Mouse (Mus musculus) liver, embryonic 13.5 days (tissue): ENCODE results near the gene Olfr286. TPM values are rescaled to one million over a fixed set of nuclear protein-coding genes. Genes with fewer than 3 reads are reported as not detected.

Experiments
- ATAC-seq: fragments of 200-750 bp; cut with Nextera tagmentation; 2 replicates; pipeline ENCODE4 v1.8.0; 2017; ENCODE audit warnings: low read depth, mild to moderate bottlenecking, moderate number of reproducible peaks, moderate library complexity
- DNase-seq: peaks from one replicate; pipeline ENCODE4 v3.0.0; 2022
- H3K27ac ChIP-seq: fragments of 300-500 bp; sonication (generic); 2 replicates; pipeline ENCODE4 v1.5.1; 2015; ENCODE audit warnings: moderate library complexity, mild to moderate bottlenecking, inconsistent platforms
- H3K27me3 ChIP-seq: fragments of 300-500 bp; sonication (generic); 2 replicates; pipeline ENCODE4 v1.6.1; 2015; ENCODE audit warnings: mild to moderate bottlenecking, inconsistent platforms
- H3K36me3 ChIP-seq: fragments of 300-500 bp; sonication (generic); 2 replicates; pipeline ENCODE4 v1.6.1; 2015; ENCODE audit warnings: mild to moderate bottlenecking, inconsistent platforms
- H3K4me1 ChIP-seq: fragments of 300-500 bp; sonication (generic); replicated peaks from 2 replicates; pipeline ENCODE4 v1.6.1; 2015; ENCODE audit warnings: inconsistent platforms
- H3K4me2 ChIP-seq: fragments of 300-500 bp; sonication (generic); 2 replicates; pipeline ENCODE4 v1.6.1; 2015; ENCODE audit warnings: inconsistent platforms, mild to moderate bottlenecking, moderate library complexity
- H3K4me3 ChIP-seq: fragments of 300-500 bp; sonication (generic); replicated peaks from 2 replicates; pipeline ENCODE4 v1.5.1; 2015; ENCODE audit warnings: mild to moderate bottlenecking, inconsistent platforms
- H3K9ac ChIP-seq: fragments of 300-500 bp; sonication (generic); 2 replicates; pipeline ENCODE4 v1.6.1; 2015; ENCODE audit warnings: mild to moderate bottlenecking, inconsistent platforms
- H3K9me3 ChIP-seq: fragments of 300-500 bp; sonication (generic); replicated peaks from 2 replicates; pipeline ENCODE4 v1.6.1; 2016; ENCODE audit warnings: inconsistent platforms
- WGBS: fragments of 180-500 bp; shearing (Covaris S2); methylation state at CpG from one replicate; pipeline ENCODE4 v1.1.7; 2015; ENCODE audit not compliant: insufficient replicate concordance; 5-methylcytosine and 5-hydroxymethylcytosine counted together
- polyA plus RNA-seq: library from polyadenylated mRNA; unstranded; fragments of >200 nt; fragmentation: Nextera tagmentation; extraction: Ambion mirVana; gene quantifications from 2 replicates; pipeline ENCODE4 v1.2.1, GENCODE M21; 2015

Gene Olfr286
- polyA plus RNA-seq, 1 experiment from 2014 or later, result not detected

- H3K27me3 ChIP-seq, result no peaks in the 10 kb centered on the region
- ATAC-seq (no peak), DNase-seq (no peak)
- H3K9me3 ChIP-seq, result no peaks in the 10 kb centered on the region
- H3K4me1 ChIP-seq, result no peaks in the 10 kb centered on the region
- H3K9ac ChIP-seq, result no peak within 1 kb of the TSS
- WGBS, result 45% methylated on average over 3 of the region's 3 CpGs
- no peak within 1 kb of the TSS for H3K4me3 ChIP-seq
- H3K4me2 ChIP-seq, result no peak within 1 kb of the TSS
- H3K36me3 ChIP-seq, result no peaks in the 10 kb centered on the region
- no peak within 1 kb of the TSS for H3K27ac ChIP-seq
These were observed 38.8 kb downstream of the Olfr286 start, which contains the start of gene Olfr288 for GRCm38 (mm10) chr15:98195442-98195841. Olfr288 (minus strand) TSS chr15:98195542.

GRCm38 (mm10) chr15:98184456-98184855, 49.8 kb downstream of the Olfr286 start:
- H3K4me2 ChIP-seq, result no peak overlapping the region
- ATAC-seq, result no peak

GRCm38 (mm10) chr15:98181856-98182570, 52.2 kb downstream of the Olfr286 start:
- DNase-seq, result no peak
- no peaks in the 10 kb centered on the region for H3K9me3 ChIP-seq

More at GRCm38 (mm10) chr15:98184456-98184855, 49.8 kb downstream of the Olfr286 start:
- Histone ChIP-seq H3K36me3 (no peaks in the 10 kb centered on the region), H3K9ac (no peak overlapping the region), H3K27ac (no peak overlapping the region), H3K27me3 (peaks cover 16% of the 10 kb centered on the region), H3K4me1 (peaks cover 13% of the 10 kb centered on the region), H3K9me3 (no peaks in the 10 kb centered on the region), H3K4me3 (no peak overlapping the region)
- DNase-seq, result no peak
- WGBS, result 56% methylated on average over 4 of the region's 4 CpGs

DNA sequence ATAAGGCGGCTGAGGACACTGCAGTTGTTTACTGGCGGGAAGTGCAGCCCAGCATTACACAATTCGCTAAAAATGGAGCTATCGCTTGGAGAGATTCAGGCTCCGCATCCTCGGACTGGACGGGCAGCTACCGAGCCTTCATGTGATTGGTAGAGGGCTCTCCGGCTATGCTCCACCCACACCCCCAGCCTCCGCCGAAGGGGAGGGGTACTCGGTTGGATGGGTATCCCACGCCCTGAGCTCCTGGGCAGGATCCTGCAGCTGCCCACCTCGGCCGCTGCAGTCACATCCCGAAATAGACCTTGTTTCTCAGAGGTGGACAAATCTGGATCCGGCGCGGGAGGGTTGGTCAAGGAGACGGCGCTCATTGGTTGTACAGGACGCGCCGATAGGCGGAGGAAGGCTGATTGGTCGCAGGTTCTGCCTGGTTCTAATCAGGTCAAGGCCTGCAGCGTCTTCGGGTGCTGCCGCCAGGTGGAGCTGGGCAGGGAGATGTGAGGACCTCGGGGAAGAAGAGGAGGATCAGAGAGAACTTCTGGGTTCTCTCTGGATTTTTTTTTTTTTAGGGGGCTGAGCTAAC, 53.0 kb downstream of the Olfr286 start:
- ATAC-seq (peak; percentile 96), DNase-seq (peak; percentile 70)
- Histone ChIP-seq H3K27ac (no peak overlapping the region), H3K9ac (no peak overlapping the region), H3K4me3 (peak overlapping the region; percentile 57), H3K36me3 (no peaks in the 10 kb centered on the region), H3K4me2 (peak overlapping the region; percentile 67), H3K4me1 (peaks cover 13% of the 10 kb centered on the region), H3K9me3 (no peaks in the 10 kb centered on the region), H3K27me3 (peaks cover 29% of the 10 kb centered on the region)
- WGBS, result under 1% methylated on average over 30 of the region's 30 CpGs

More at GRCm38 (mm10) chr15:98181856-98182570, 52.2 kb downstream of the Olfr286 start:
- Histone ChIP-seq H3K9ac (no peak overlapping the region), H3K4me1 (peaks cover 13% of the 10 kb centered on the region), H3K27me3 (peaks cover 23% of the 10 kb centered on the region), H3K4me3 (no peak overlapping the region), H3K4me2 (no peak overlapping the region), H3K27ac (no peak overlapping the region), H3K36me3 (no peaks in the 10 kb centered on the region)
- 65% methylated on average over 12 of the region's 12 CpGs for WGBS
- ATAC-seq, result no peak

GRCm38 (mm10) chr15:98180567-98181131, 53.6 kb downstream of the Olfr286 start:
- Histone ChIP-seq H3K9me3 (no peaks in the 10 kb centered on the region), H3K4me2 (peak overlapping the region; percentile 67), H3K36me3 (no peaks in the 10 kb centered on the region), H3K4me3 (peak overlapping the region; percentile 57), H3K27me3 (peaks cover 34% of the 10 kb centered on the region), H3K9ac (no peak overlapping the region), H3K4me1 (peaks cover 13% of the 10 kb centered on the region), H3K27ac (no peak overlapping the region)
- no peak for DNase-seq
- no peak for ATAC-seq
- 10% methylated on average over 26 of the region's 26 CpGs for WGBS

DNA sequence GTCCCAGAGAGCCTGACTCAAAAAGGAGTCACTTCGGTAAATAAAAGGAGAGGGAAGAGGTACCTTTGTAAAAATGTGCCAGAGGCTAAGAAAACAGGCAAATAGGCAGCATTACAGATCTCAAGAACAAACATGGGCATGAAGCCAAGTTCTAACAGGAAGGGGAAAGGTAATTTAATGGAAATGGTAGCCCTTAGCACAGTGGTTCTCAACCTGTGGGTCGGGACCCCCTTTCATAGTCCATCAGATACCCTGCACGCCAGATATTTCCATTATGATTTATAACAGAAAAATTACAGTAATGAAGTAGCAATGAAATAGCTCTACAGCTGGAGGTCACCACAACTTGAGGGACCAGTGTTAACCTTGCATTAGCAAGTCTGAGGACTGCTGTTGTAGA, 56.9 kb downstream of the Olfr286 start:
- Histone ChIP-seq H3K4me2 (no peak overlapping the region), H3K9me3 (no peaks in the 10 kb centered on the region), H3K27ac (no peak overlapping the region), H3K27me3 (peaks cover 55% of the 10 kb centered on the region), H3K9ac (no peak overlapping the region), H3K36me3 (no peaks in the 10 kb centered on the region), H3K4me3 (no peak overlapping the region), H3K4me1 (peaks cover 13% of the 10 kb centered on the region)
- no peak for ATAC-seq
- 47% methylated on average over 3 of the region's 3 CpGs for WGBS
- DNase-seq, result no peak

Other genes starting within 250 kb of the Olfr286 start
- gene Col2a1, start 229.8 kb downstream of the Olfr286 start, polyA plus RNA-seq, result 0.27 and 0.28 TPM in 2 replicates
- 26.7 and 28.1 TPM in 2 replicates for gene Pfkm, start 141.9 kb downstream of the Olfr286 start, polyA plus RNA-seq
- gene Senp1, start 140.7 kb downstream of the Olfr286 start, polyA plus RNA-seq, result 17.1 and 21.7 TPM in 2 replicates
- 23.7 and 25.4 TPM in 2 replicates for gene Asb8, start 68.8 kb downstream of the Olfr286 start, polyA plus RNA-seq
- gene Ccdc184, start 67.3 kb downstream of the Olfr286 start, polyA plus RNA-seq, result 0.07 TPM in 1 of 2 replicates, not detected in the other
- not detected in 2 replicates for gene Olfr288, start 38.9 kb downstream of the Olfr286 start, polyA plus RNA-seq
- not detected in 2 replicates for gene Gm44579, start 13.5 kb downstream of the Olfr286 start, polyA plus RNA-seq
- not detected in 2 replicates for gene Olfr287, start 13.4 kb downstream of the Olfr286 start, polyA plus RNA-seq
- not detected in 2 replicates for gene H1fnt, start 22.8 kb upstream of the Olfr286 start, polyA plus RNA-seq
- gene Zfp641, start 61.7 kb upstream of the Olfr286 start, polyA plus RNA-seq, result 0.06 TPM in 1 of 2 replicates, not detected in the other
- gene Olfr285, start 82.9 kb upstream of the Olfr286 start, polyA plus RNA-seq, result not detected in 2 replicates
- not detected in 2 replicates for gene Olfr284, start 106.5 kb upstream of the Olfr286 start, polyA plus RNA-seq
- gene Olfr283, start 146.5 kb upstream of the Olfr286 start, polyA plus RNA-seq, result not detected in 2 replicates
- not detected in 2 replicates for gene Olfr282, start 196.8 kb upstream of the Olfr286 start, polyA plus RNA-seq
- gene Olfr281, start 218.1 kb upstream of the Olfr286 start, polyA plus RNA-seq, result not detected in 2 replicates
- gene OR5BS1P, start 235.4 kb upstream of the Olfr286 start, polyA plus RNA-seq, result not detected in 2 replicates
- not detected in 2 replicates for gene Lalba, start 248.3 kb upstream of the Olfr286 start, polyA plus RNA-seq